Mouse (Mus musculus) neural tube, embryonic 15.5 days (tissue): ENCODE measurements around the gene Tdpoz5. TPM values are rescaled to one million over a fixed set of nuclear protein-coding genes. Genes with fewer than 3 reads are reported as not detected.
"Not testable (repeated sequence)": the region's sequence is repeated elsewhere in the genome, so short reads cannot be mapped to it uniquely, and the experiment has no call there.

Source experiments
- ATAC-seq: fragments of 200-750 bp; cut with Nextera tagmentation; 2 replicates; pipeline ENCODE4 v1.8.0; 2017; ENCODE audit warnings: mild to moderate bottlenecking, moderate TSS enrichment, moderate library complexity; ENCODE audit not compliant: low FRiP score
- H3K27ac ChIP-seq: fragments of 300-500 bp; sonication (generic); replicated peaks from 2 replicates; pipeline ENCODE4 v1.5.1; 2015; ENCODE audit warnings: mild to moderate bottlenecking, inconsistent platforms
- H3K27me3 ChIP-seq: fragments of 300-500 bp; sonication (generic); replicated peaks from 2 replicates; pipeline ENCODE4 v1.6.1; 2015; ENCODE audit warnings: inconsistent platforms
- H3K36me3 ChIP-seq: fragments of 300-500 bp; sonication (generic); 2 replicates; pipeline ENCODE4 v1.6.1; 2015; ENCODE audit warnings: inconsistent platforms
- H3K4me1 ChIP-seq: fragments of 300-500 bp; sonication (generic); 2 replicates; pipeline ENCODE4 v1.6.1; 2015; ENCODE audit warnings: inconsistent platforms
- H3K4me2 ChIP-seq: fragments of 300-500 bp; sonication (generic); 2 replicates; pipeline ENCODE4 v1.6.1; 2015; ENCODE audit warnings: inconsistent platforms, mild to moderate bottlenecking, moderate library complexity
- H3K4me3 ChIP-seq: fragments of 300-500 bp; sonication (generic); replicated peaks from 2 replicates; pipeline ENCODE4 v1.5.1; 2015; ENCODE audit warnings: mild to moderate bottlenecking, inconsistent platforms
- H3K9ac ChIP-seq: fragments of 300-500 bp; sonication (generic); replicated peaks from 2 replicates; pipeline ENCODE4 v1.6.1; 2015; ENCODE audit warnings: mild to moderate bottlenecking, inconsistent platforms
- H3K9me3 ChIP-seq: fragments of 300-500 bp; sonication (generic); replicated peaks from 2 replicates; pipeline ENCODE4 v1.6.1; 2016; ENCODE audit warnings: inconsistent platforms
- WGBS: fragments of 180-500 bp; shearing (Covaris S2); methylation state at CpG from one replicate; pipeline ENCODE4 v1.1.7; 2015; ENCODE audit warnings: mixed read lengths; 5-methylcytosine and 5-hydroxymethylcytosine counted together
- polyA plus RNA-seq: library from polyadenylated mRNA; unstranded; fragments of >200 nt; fragmentation: Nextera tagmentation; extraction: Ambion mirVana; gene quantifications from 2 replicates; pipeline ENCODE4 v1.2.1, GENCODE M21; 2015

Gene Tdpoz5
- polyA plus RNA-seq, result not detected in 2 replicates

DNA sequence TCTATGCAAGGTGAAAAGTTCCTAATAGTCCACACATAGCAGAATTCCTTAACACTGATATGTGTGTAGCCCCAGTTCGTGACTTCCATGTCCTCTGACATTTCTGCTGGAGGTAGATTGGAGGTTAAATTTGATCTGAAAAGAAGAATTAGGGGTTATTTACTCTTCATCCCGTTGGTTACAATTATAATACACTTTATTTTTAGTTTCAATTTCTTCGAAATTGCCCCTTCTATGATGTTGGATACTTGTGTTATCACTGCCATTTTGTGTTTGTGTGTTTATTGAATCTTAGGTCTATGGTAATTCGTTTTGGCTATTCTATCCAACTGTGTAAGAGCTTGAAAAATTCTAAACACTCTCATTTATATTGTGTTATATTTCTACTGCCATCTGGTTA is at the start of gene Tdpoz5:
TSS of gene Tdpoz5 (minus strand) at position 101 of the 400 bp plus-strand sequence.
- not testable (repeated sequence) for H3K4me3 ChIP-seq, H3K27me3 ChIP-seq, H3K9me3 ChIP-seq, H3K36me3 ChIP-seq, H3K9ac ChIP-seq, H3K4me1 ChIP-seq, ATAC-seq, H3K4me2 ChIP-seq, H3K27ac ChIP-seq
- 88% methylated on average over 2 of the region's 4 CpGs for WGBS

GRCm38 (mm10) chr3:93968938-93969337 is 7.8 kb upstream of the Tdpoz5 start:
- not testable (repeated sequence) for H3K9ac ChIP-seq, H3K9me3 ChIP-seq, H3K4me1 ChIP-seq, H3K36me3 ChIP-seq, ATAC-seq, H3K27me3 ChIP-seq, H3K4me2 ChIP-seq, H3K4me3 ChIP-seq, H3K27ac ChIP-seq
- WGBS, result 91% methylated on average over 6 of the region's 6 CpGs

DNA sequence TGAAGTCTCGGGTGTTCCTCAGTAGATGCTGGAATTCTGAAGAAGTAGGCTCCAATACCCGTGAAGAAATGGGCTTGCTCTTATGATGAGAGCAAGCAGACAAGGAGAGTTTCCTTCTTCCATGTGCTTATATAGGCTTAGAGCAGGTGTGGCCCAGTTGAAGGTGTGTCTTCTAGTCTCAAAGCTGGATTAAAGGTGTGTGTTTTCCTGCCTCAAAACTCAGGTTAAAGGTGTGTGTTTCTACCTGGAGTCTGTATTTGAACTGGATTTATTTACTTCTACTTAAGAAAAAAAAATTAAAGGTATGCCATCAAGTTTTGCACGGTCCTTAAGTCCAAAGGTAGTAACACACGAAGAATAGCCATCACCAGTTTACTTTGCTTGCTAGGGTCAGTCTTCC is 17.7 kb downstream of the Tdpoz5 start, which contains the start of gene Gm9117:
TSS of gene Gm9117 (minus strand) at position 101 of the 400 bp plus-strand sequence.
- H3K27me3 ChIP-seq, H3K4me1 ChIP-seq, H3K27ac ChIP-seq, H3K4me3 ChIP-seq, H3K4me2 ChIP-seq, H3K36me3 ChIP-seq, ATAC-seq, H3K9me3 ChIP-seq, H3K9ac ChIP-seq: not testable (repeated sequence)
- whole genome bisulfite sequencing, result 92% methylated on average over 4 of the region's 4 CpGs

- H3K4me1 ChIP-seq, H3K4me3 ChIP-seq, H3K9ac ChIP-seq, H3K9me3 ChIP-seq, H3K27me3 ChIP-seq, H3K27ac ChIP-seq, ATAC-seq, H3K4me2 ChIP-seq, H3K36me3 ChIP-seq: not testable (repeated sequence)
- WGBS, result 50% methylated on average over 1 of the region's 3 CpGs
Measured at GRCm38 (mm10) chr3:93938386-93938785, 22.7 kb downstream of the Tdpoz5 start.

Other genes starting within 250 kb of the Tdpoz5 start
- not detected in 2 replicates for gene Gm5773, start 188.3 kb downstream of the Tdpoz5 start, polyA plus RNA-seq
- gene Tdpoz4, start 164.9 kb downstream of the Tdpoz5 start, polyA plus RNA-seq, result not detected in 2 replicates
- not detected in 2 replicates for gene Tdpoz3, start 135.3 kb downstream of the Tdpoz5 start, polyA plus RNA-seq
- gene Gm9117, start 17.8 kb downstream of the Tdpoz5 start, polyA plus RNA-seq, result not detected in 2 replicates
- gene Gm9125, start 93.6 kb upstream of the Tdpoz5 start, polyA plus RNA-seq, result 0.08 TPM in 1 of 2 replicates, not detected in the other
- not detected in 2 replicates for gene Gm10697, start 111.3 kb upstream of the Tdpoz5 start, polyA plus RNA-seq
- not detected in 2 replicates for gene Gm10696, start 216.9 kb upstream of the Tdpoz5 start, polyA plus RNA-seq
- not detected in 2 replicates for gene Gm5286, start 235.4 kb upstream of the Tdpoz5 start, polyA plus RNA-seq